Mouse (Mus musculus) thymus, postnatal 4 days (tissue): ENCODE measurements around the gene Fcgr3.

Experiments
- DNase-seq: peaks from one replicate; pipeline ENCODE4 v3.0.0; 2021

Fcgr3 gene

GRCm38 (mm10) chr1:171005586-171005985, 59.1 kb downstream of the Fcgr3 start:
- DNase-seq, result no peak

- DNase-seq, result no peak
Observed at GRCm38 (mm10) chr1:171005081-171005480, 59.7 kb downstream of the Fcgr3 start.
